Comparison of ENCODE assay signal across 1 mouse cellular context in the genomic region with DNA sequence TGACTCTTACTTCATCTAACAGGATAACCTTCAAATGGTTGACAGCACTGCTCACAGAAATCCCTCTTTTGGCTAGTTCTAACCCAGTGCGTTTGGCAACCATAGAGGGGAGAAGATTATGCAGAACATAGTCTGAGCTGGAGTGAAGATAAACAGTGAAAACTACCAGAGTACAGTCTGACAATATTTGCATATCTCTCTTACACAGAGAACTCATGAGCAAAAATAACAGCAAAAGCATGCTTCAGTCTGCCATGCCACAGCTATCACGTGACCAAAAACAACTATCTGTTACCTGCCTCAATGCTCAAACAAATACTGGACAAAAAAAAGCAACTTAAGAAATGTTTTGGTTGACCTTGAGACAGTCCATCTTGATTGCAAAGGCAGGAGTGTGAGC.
TF ChIP-seq lines count a peak whose summit lies in the region.

No protein-coding gene starts in this region.

TF ChIP-seq in MEL, 35 proteins besides CTCF, POLR2A, EP300 and RAD21 (continued from another document):
- TF ChIP-seq BHLHE40 (IDR thresholded peaks at IDR 0.05; ENCODE audit: borderline replicate concordance, low read depth, low read length) (peak; percentile 94), USF1 (IDR thresholded peaks at IDR 0.05; ENCODE audit: low read depth, low read length) (peak; percentile 97), TAL1 (IDR thresholded peaks at IDR 0.05; ENCODE audit: low read length) (peak; percentile 50), NELFE (IDR thresholded peaks at IDR 0.05; ENCODE audit: low read depth, low read length) (no peak), ZKSCAN1 (IDR thresholded peaks at IDR 0.05; ENCODE audit: low read depth, low read length) (no peak), MAFK (IDR thresholded peaks at IDR 0.05; ENCODE audit: borderline replicate concordance, low read depth, low read length) (no peak), MEF2A (IDR thresholded peaks at IDR 0.05; ENCODE audit: extremely low read depth, insufficient replicate concordance, low read depth, low read length, poor library complexity, severe bottlenecking) (no peak), CHD1 (IDR thresholded peaks at IDR 0.05; ENCODE audit: low read depth, low read length) (no peak), MAZ (IDR thresholded peaks at IDR 0.05; ENCODE audit: low read depth, low read length) (no peak), ZC3H11A (IDR thresholded peaks at IDR 0.05; ENCODE audit: low read depth, low read length) (no peak), TBP (IDR thresholded peaks at IDR 0.05; ENCODE audit: low read depth, low read length) (no peak), TCF12 (IDR thresholded peaks at IDR 0.05; ENCODE audit: low read depth, low read length) (peak; percentile 78), KAT2A (conservative IDR thresholded peaks at IDR 0.05; ENCODE audit: low read depth, low read length) (no peak), GATA1 (IDR thresholded peaks at IDR 0.05; ENCODE audit: low read depth, low read length) (peak; percentile 79), ELF1 (IDR thresholded peaks at IDR 0.05; ENCODE audit: low read depth, low read length) (no peak), MXI1 (IDR thresholded peaks at IDR 0.05; ENCODE audit: low read depth, low read length) (peak; percentile 96), MYC (IDR thresholded peaks at IDR 0.05; ENCODE audit: low read depth, low read length) (peak; percentile 92), MAX (IDR thresholded peaks at IDR 0.05; ENCODE audit: low read length) (peak; percentile 96)
